Mouse (Mus musculus): ENCODE measurements around the gene Trmt1l. TPM values are rescaled to one million over a fixed set of nuclear protein-coding genes. Genes with fewer than 3 reads are reported as not detected.

Trmt1l gene
- polyA plus RNA-seq (2016; fragmentation: Nextera tagmentation; extraction: Ambion mirVana), result 45.2 and 50.7 TPM in 2 replicates

- Histone ChIP-seq H3K9me3 (replicated peaks) (no peaks in the 10 kb centered on the region), H3K36me3 (peaks cover 8% of the 10 kb centered on the region), H3K4me3 (peak within 1 kb of the TSS; percentile 93), H3K27ac (peak within 1 kb of the TSS; percentile 96), H3K4me1 (peaks cover 12% of the 10 kb centered on the region), H3K27me3 (ENCODE audit: low read depth, poor library complexity, severe bottlenecking) (no peaks in the 10 kb centered on the region)
- DNase-seq (ENCODE audit: low spot score), result peak; percentile 95
- WGBS, result under 1% methylated on average over 74 of the region's 74 CpGs
These were observed at the start of gene Trmt1l, which contains the start of gene Swt1 for GRCm38 (mm10) chr1:151428263-151429221. Trmt1l (plus strand) TSS chr1:151428542. Swt1 (minus strand) TSS chr1:151428455.

GRCm38 (mm10) chr1:151390029-151390428 lies 38.3 kb upstream of the Trmt1l start:
- Histone ChIP-seq H3K4me1 (no peaks in the 10 kb centered on the region), H3K4me3 (no peak overlapping the region), H3K36me3 (peaks cover 30% of the 10 kb centered on the region), H3K27ac (no peak overlapping the region), H3K27me3 (ENCODE audit: low read depth, poor library complexity, severe bottlenecking) (no peaks in the 10 kb centered on the region), H3K9me3 (replicated peaks) (no peaks in the 10 kb centered on the region)
- peak; percentile 34 for DNase-seq (ENCODE audit: low spot score)
- WGBS, result 96% methylated on average over 1 of the region's 1 CpGs

DNA sequence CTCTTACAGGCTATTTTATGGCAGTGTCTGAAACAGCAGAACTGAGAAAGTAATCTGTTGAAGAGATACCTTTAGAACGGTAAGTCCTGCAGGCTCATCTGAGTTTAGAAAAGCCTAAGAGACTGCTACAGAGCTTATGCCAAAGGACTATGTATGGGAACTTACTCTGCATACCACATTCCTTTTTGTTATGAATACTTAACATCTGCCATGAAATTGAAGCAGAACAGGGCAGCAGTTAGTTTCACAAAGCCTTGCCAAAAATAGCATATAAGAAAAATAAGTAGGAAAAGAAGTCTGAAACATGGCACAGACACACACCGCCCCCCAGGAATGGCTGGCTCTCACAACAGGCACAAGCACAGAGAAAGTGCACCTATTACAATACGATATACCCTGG lies 18.5 kb upstream of the Trmt1l start:
- H3K27me3 ChIP-seq (ENCODE audit: low read depth, poor library complexity, severe bottlenecking), result no peaks in the 10 kb centered on the region
- peaks cover 68% of the 10 kb centered on the region for H3K36me3 ChIP-seq
- no peak overlapping the region for H3K27ac ChIP-seq
- DNase-seq (ENCODE audit: low spot score), result no peak
- no peaks in the 10 kb centered on the region for H3K4me1 ChIP-seq
- no peaks in the 10 kb centered on the region for H3K9me3 ChIP-seq (replicated peaks)
- WGBS, result 82% methylated on average over 3 of the region's 3 CpGs
- H3K4me3 ChIP-seq, result no peak overlapping the region

GRCm38 (mm10) chr1:151422178-151422577 lies 6.2 kb upstream of the Trmt1l start:
- WGBS, result 86% methylated on average over 3 of the region's 3 CpGs
- peaks cover 51% of the 10 kb centered on the region for H3K36me3 ChIP-seq
- no peaks in the 10 kb centered on the region for H3K9me3 ChIP-seq (replicated peaks)
- DNase-seq (ENCODE audit: low spot score), result no peak
- H3K27ac ChIP-seq, result no peak overlapping the region
- no peaks in the 10 kb centered on the region for H3K27me3 ChIP-seq (ENCODE audit: low read depth, poor library complexity, severe bottlenecking)
- peaks cover 4% of the 10 kb centered on the region for H3K4me1 ChIP-seq
- no peak overlapping the region for H3K4me3 ChIP-seq

DNA sequence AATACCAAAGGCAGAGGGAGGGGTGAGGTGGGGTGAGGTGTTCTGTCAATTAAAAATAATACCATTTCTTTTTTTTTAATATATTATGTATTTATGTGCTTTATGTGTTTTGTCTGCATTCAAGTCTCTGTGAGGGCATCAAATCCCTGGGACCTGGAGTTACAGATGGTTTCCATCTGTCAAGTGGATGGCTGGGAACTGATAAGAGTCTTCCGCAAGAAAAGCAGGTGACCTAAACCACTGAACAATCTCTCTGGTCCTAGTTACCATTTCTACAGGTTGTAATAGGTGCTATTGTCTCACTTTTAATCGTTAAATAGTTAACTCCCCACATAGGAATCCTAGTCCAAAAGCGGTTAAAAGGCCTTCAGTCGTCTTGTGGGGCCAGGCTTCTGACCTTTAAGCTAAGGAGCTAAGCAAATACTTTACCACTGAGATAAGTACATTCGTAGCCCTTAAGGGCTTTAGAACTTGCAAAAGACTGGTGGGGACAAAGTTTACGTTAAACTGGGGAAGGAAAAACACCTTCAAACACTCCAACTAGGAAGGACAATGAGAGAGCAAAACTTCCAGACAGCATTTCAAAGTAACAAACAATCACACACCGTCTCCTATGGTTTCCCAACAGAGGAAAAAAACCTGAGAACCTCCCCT lies 1.3 kb upstream of the Trmt1l start:
- 26% methylated on average over 7 of the region's 7 CpGs for WGBS
- no peaks in the 10 kb centered on the region for H3K27me3 ChIP-seq (ENCODE audit: low read depth, poor library complexity, severe bottlenecking)
- peak overlapping the region; percentile 96; the same call in 1 of the 2 replicates for H3K27ac ChIP-seq
- H3K36me3 ChIP-seq, result peaks cover 9% of the 10 kb centered on the region
- H3K4me1 ChIP-seq, result peaks cover 12% of the 10 kb centered on the region
- DNase-seq (ENCODE audit: low spot score), result no peak
- no peaks in the 10 kb centered on the region for H3K9me3 ChIP-seq (replicated peaks)
- H3K4me3 ChIP-seq, result peak overlapping the region; percentile 93

GRCm38 (mm10) chr1:151427888-151428262 lies 467 bp upstream of the Trmt1l start:
- Histone ChIP-seq H3K4me3 (peak overlapping the region; percentile 93), H3K9me3 (replicated peaks) (no peaks in the 10 kb centered on the region), H3K36me3 (peaks cover 5% of the 10 kb centered on the region; the same call in 1 of the 2 replicates), H3K4me1 (peaks cover 12% of the 10 kb centered on the region), H3K27me3 (ENCODE audit: low read depth, poor library complexity, severe bottlenecking) (no peaks in the 10 kb centered on the region), H3K27ac (peak overlapping the region; percentile 96)
- WGBS, result 1% methylated on average over 26 of the region's 26 CpGs
- DNase-seq (ENCODE audit: low spot score), result no peak

DNA sequence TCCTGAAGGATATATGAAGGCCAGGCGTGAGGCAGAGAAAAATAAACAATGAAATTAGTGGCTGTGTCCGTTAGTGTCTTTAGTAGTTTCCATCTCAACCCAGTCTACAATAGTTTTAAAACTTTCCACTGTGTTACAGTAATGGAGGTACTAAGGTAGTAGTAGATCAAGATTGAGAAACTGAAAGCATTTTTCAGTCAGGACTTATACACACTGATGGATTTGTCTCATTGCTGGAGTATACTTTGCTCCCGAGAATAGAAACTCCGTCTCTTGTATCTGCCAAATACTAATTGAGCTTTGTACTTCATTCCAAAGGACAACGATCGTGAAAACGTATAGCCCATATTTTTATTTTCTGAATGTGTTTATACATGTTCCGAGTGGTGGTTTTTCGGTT lies 974 bp downstream of the Trmt1l start:
- no peak for DNase-seq (ENCODE audit: low spot score)
- Histone ChIP-seq H3K27me3 (ENCODE audit: low read depth, poor library complexity, severe bottlenecking) (no peaks in the 10 kb centered on the region), H3K4me1 (peaks cover 12% of the 10 kb centered on the region), H3K4me3 (peak overlapping the region; percentile 93), H3K9me3 (replicated peaks) (no peaks in the 10 kb centered on the region), H3K36me3 (peaks cover 15% of the 10 kb centered on the region), H3K27ac (peak overlapping the region; percentile 96)
- 53% methylated on average over 9 of the region's 9 CpGs for WGBS

DNA sequence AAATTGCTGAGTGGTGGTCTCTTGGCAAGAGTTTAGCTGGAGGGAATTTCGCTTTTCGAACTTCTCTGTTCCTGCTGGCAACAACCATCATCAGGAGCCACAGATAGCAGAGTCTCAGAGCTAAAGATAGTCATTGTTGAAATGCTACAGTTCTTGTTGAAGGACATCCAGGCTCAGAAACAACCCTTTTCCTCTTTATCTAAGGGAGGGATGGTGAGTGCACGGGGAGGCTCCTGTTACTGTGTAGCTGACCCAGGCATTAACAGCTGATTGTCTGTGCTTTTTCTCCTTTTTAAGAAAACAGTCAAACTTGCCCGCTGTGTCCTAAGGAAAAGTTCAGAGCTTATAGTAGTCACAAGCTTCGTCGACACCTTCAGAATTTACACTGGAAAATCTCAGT lies 7.1 kb downstream of the Trmt1l start:
- DNase-seq (ENCODE audit: low spot score), result no peak
- WGBS, result 85% methylated on average over 6 of the region's 6 CpGs
- H3K36me3 ChIP-seq, result peaks cover 69% of the 10 kb centered on the region

DNA sequence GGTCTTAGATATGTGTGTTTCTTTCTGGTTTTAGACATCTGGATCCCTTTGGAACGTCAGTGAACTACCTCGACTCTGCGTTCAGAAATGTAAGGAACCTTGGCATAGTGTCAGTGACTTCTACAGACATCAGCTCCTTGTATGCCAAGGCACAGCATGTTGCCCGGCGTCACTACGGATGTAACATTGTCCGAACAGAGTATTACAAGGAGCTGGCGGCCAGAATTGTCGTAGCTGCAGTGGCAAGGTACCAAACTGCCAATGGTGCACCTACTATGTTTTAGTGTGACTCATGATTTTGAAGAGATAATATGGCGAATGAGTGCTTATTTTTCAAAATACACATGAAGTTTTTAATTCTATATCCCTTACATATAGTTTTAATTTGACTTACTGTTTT lies 21.5 kb downstream of the Trmt1l start:
- Histone ChIP-seq H3K36me3 (peaks cover 94% of the 10 kb centered on the region), H3K27me3 (ENCODE audit: low read depth, poor library complexity, severe bottlenecking) (no peaks in the 10 kb centered on the region), H3K27ac (no peak overlapping the region), H3K9me3 (replicated peaks) (no peaks in the 10 kb centered on the region), H3K4me3 (no peak overlapping the region), H3K4me1 (no peaks in the 10 kb centered on the region)
- DNase-seq (ENCODE audit: low spot score), result no peak
- 97% methylated on average over 10 of the region's 10 CpGs for WGBS

More for the DNA sequence above, 7.1 kb downstream of the Trmt1l start:
- H3K27me3 ChIP-seq (ENCODE audit: low read depth, poor library complexity, severe bottlenecking), result no peaks in the 10 kb centered on the region
- H3K27ac ChIP-seq, result no peak overlapping the region
- no peak overlapping the region for H3K4me3 ChIP-seq
- no peaks in the 10 kb centered on the region for H3K9me3 ChIP-seq (replicated peaks)
- no peaks in the 10 kb centered on the region for H3K4me1 ChIP-seq

- Histone ChIP-seq H3K27ac (no peak overlapping the region), H3K27me3 (ENCODE audit: low read depth, poor library complexity, severe bottlenecking) (no peaks in the 10 kb centered on the region), H3K4me1 (no peaks in the 10 kb centered on the region), H3K9me3 (replicated peaks) (no peaks in the 10 kb centered on the region), H3K36me3 (peaks cover 92% of the 10 kb centered on the region), H3K4me3 (no peak overlapping the region)
- 75% methylated on average over 2 of the region's 2 CpGs for WGBS
- no peak for DNase-seq (ENCODE audit: low spot score)
These were observed 22.5 kb downstream of the Trmt1l start for GRCm38 (mm10) chr1:151450851-151451250.

- Histone ChIP-seq H3K27me3 (ENCODE audit: low read depth, poor library complexity, severe bottlenecking) (no peaks in the 10 kb centered on the region), H3K4me1 (no peaks in the 10 kb centered on the region), H3K9me3 (replicated peaks) (no peaks in the 10 kb centered on the region), H3K27ac (no peak overlapping the region), H3K36me3 (peaks cover 92% of the 10 kb centered on the region), H3K4me3 (no peak overlapping the region)
- WGBS, result 97% methylated on average over 11 of the region's 11 CpGs
- DNase-seq (ENCODE audit: low spot score), result no peak
These were observed 23.6 kb downstream of the Trmt1l start for GRCm38 (mm10) chr1:151451946-151452345.

DNA sequence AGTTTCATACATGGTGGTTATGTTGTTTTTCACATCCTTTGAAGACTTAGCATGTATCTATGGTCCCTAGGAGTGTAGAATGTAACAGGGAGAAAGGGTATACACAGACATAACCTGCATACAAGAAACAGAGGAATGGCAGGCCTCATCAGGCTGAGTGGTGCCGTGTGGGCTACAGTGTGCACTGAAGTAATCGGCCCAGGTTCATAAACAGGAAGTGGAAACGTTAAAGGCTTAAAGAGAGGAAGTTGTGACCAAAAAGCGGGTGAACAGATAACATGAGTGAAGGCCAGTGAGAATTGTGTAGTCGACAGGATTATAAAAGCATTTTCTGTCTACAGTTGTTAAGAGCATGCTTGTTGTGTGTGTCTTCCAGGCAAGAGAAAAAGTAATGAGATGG lies 28.7 kb downstream of the Trmt1l start:
- 90% methylated on average over 5 of the region's 5 CpGs for WGBS
- peaks cover 88% of the 10 kb centered on the region for H3K36me3 ChIP-seq
- H3K9me3 ChIP-seq (replicated peaks), result no peaks in the 10 kb centered on the region
- H3K4me1 ChIP-seq, result no peaks in the 10 kb centered on the region
- H3K27me3 ChIP-seq (ENCODE audit: low read depth, poor library complexity, severe bottlenecking), result no peaks in the 10 kb centered on the region
- no peak overlapping the region for H3K4me3 ChIP-seq
- H3K27ac ChIP-seq, result no peak overlapping the region
- no peak for DNase-seq (ENCODE audit: low spot score)

DNA sequence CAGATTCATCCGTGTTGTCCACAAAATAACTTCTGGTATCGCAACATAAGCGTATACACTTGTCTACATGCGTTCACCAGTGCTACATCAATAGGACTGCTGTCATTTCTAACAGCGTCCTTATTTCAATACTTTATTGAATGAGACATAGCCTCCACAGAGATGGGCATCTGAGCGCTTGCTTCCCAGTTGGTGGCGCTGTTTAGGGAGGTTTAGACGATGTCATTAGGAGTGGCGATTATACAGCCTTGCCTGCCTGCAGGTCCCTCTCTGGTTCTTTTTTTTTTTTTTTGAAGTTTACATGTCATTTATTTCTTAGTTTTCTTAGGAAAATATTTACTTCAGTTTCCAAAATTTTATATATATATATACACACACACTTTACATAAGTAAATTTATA lies 32.9 kb downstream of the Trmt1l start:
- no peaks in the 10 kb centered on the region for H3K27me3 ChIP-seq (ENCODE audit: low read depth, poor library complexity, severe bottlenecking)
- no peaks in the 10 kb centered on the region for H3K4me1 ChIP-seq
- no peak overlapping the region for H3K27ac ChIP-seq
- 81% methylated on average over 9 of the region's 9 CpGs for WGBS
- no peaks in the 10 kb centered on the region for H3K9me3 ChIP-seq (replicated peaks)
- H3K4me3 ChIP-seq, result no peak overlapping the region
- H3K36me3 ChIP-seq, result peaks cover 58% of the 10 kb centered on the region
- DNase-seq (ENCODE audit: low spot score), result no peak
